Mouse (Mus musculus) retina, postnatal 7 days (tissue): ENCODE data around the gene Ctnnd1.

ENCODE experiments used
- DNase-seq: peaks from one replicate; pipeline ENCODE4 v3.0.0-alpha.2; 2012; ENCODE audit warnings: low read depth, low spot score

The Ctnnd1 gene

GRCm38 (mm10) chr2:84647051-84647568, 3.5 kb downstream of the Ctnnd1 start:
- DNase-seq, result no peak

- DNase-seq, result no peak
Observed at GRCm38 (mm10) chr2:84646138-84646537, 4.4 kb downstream of the Ctnnd1 start.

- no peak for DNase-seq
Observed at GRCm38 (mm10) chr2:84640833-84641232, 9.7 kb downstream of the Ctnnd1 start.

GRCm38 (mm10) chr2:84638428-84639220, 11.9 kb downstream of the Ctnnd1 start:
- DNase-seq, result no peak

GRCm38 (mm10) chr2:84637452-84638165, 13.0 kb downstream of the Ctnnd1 start:
- no peak for DNase-seq

DNA sequence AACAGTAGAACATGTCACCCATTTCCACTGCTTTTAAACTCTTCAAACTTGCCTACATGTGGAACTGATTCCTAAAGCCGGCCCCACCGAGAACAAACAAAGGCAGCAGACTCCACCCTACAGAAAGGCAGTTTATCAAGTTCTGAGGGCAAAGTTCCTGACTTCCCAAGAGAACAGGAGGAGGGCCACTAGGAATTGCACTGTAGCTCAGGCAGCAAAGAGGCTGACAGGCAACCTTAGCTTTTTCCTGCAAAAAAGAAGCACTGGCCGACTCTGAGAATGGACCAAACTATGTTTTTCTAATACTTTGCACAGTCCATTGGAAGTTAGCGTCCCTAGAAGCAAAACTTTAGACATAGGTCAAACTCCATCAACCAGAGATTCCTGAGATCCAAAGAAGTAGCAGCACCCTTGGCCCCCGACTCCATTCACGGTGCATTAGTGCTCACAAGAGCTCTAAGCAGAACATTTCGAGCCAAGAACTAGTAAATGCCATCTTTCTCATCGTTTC, 14.3 kb downstream of the Ctnnd1 start:
- DNase-seq, result no peak

- peak; percentile 39 for DNase-seq
Observed at GRCm38 (mm10) chr2:84635611-84636010, 15.0 kb downstream of the Ctnnd1 start.

DNA sequence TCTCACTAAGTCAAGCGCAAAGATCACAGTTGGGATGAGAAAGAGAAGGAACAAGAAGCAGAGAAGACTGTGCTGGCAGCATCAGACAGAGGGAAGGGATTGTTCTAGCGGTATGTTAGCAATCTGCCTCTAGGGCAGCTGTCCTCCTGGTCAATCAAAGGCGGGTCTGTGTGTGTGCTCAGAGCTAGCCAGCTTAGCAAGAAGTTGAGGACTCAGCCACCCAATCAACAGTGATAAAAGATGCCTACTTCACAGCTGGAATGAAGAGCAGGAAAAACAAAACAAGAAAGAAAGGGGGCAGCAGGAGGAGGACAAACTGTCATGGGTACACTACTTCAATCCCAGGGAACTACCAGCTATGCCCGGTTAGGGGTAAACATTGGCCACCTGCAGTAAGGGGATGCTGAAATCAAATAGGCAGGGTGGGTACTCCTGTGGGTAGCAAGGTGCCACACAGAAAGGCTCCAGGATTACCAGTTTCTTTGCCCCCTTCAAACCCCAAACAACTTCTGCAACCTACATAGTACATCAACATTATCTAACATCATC, 15.6 kb downstream of the Ctnnd1 start:
- no peak for DNase-seq

DNA sequence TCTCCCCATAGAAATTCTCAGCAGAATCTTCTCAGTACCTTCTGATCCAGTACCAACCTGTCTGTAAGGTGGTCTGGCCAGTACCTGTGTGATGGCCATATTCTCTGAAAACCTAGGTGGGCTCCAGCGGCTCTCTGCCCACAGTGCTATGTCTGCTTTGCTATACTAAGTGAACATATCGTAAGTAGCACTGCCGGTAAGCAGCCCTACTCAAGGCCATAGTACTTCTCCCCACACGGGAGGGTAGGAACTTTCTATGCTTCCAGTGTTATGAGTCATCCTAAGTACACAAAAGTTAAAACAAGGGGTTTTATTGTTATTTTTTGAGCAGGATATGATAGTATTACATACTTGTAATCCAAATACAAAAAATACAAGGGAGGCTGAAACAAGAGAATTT, 16.6 kb downstream of the Ctnnd1 start:
- no peak for DNase-seq

DNA sequence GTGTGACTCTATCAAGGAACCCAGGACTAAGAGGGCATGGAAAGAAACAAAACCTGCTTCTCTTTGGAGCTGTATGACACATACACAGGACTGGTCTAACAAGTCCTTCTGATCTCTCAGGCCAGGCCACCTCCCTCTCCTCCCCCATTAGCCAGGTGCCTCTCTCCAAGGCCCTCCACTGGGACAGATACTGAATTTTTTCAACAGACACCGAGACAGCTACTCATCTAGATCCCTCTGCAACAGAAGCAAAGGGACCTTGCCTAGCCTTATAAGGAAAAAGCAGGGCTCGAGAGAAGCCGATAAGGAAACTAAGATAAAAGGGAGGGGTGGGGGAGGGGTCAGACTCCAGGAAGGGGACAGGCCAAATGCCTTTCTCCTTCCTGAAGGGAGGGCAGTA, 17.6 kb downstream of the Ctnnd1 start:
- no peak for DNase-seq

DNA sequence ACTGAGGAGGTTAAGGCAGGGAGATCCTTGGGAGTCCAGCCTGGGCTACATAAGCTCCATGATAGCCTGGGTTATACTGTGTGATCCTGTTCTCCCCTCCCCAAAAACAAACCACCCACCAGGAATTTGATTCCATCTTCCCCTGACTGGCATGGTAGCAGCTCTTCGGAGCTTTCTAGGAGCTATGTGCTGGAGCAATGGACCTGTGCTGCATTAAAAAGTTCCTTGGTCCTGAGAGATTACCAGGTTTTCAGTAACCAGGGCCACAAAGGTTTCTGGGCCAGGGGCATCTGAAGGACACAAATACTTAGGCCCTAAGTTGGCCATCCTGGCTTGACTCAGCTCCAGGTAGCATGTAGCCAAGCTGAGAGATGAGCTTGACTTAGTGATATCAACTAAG, 18.6 kb downstream of the Ctnnd1 start:
- DNase-seq, result no peak

- no peak for DNase-seq
Observed at GRCm38 (mm10) chr2:84627036-84627435, 23.5 kb downstream of the Ctnnd1 start.

- DNase-seq, result no peak
Observed at GRCm38 (mm10) chr2:84626366-84626975, 24.1 kb downstream of the Ctnnd1 start.

DNA sequence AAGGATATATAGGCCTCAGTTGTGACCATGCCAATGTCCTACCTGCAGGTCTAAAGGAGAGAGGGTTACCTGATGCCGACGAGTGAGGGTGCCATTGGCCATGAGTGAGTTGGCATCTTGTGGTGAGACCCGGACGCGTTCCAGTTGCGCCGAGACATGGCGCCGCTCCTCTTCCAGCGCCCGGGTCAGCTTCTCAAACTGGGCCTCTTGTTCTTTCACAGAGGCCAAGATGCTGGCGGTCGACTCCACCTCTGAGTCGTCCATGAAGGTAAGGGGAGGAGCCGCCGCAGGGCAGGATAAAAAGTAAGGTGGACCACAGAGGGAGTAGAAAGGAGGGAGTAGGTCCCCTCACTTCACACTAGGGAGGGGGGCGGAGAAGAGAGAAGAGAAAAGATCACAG, 26.4 kb downstream of the Ctnnd1 start:
- no peak for DNase-seq

- DNase-seq, result no peak
Observed at GRCm38 (mm10) chr2:84623428-84624119, 27.0 kb downstream of the Ctnnd1 start.

- no peak for DNase-seq
Observed at GRCm38 (mm10) chr2:84622668-84623067, 27.9 kb downstream of the Ctnnd1 start.

- no peak for DNase-seq
Observed at GRCm38 (mm10) chr2:84619646-84620340, 30.8 kb downstream of the Ctnnd1 start.

- DNase-seq, result no peak
Observed at GRCm38 (mm10) chr2:84618914-84619313, 31.7 kb downstream of the Ctnnd1 start.

GRCm38 (mm10) chr2:84617637-84618515, 32.7 kb downstream of the Ctnnd1 start:
- peak; percentile 38 for DNase-seq

GRCm38 (mm10) chr2:84612764-84613163, 37.8 kb downstream of the Ctnnd1 start:
- no peak for DNase-seq
